Mouse (Mus musculus) intestine, embryonic 16.5 days (tissue): Measurements from ENCODE around the gene Srl. TPM values are rescaled to one million over a fixed set of nuclear protein-coding genes. Genes with fewer than 3 reads are reported as not detected.
"Not testable (repeated sequence)": the region's sequence is repeated elsewhere in the genome, so short reads cannot be mapped to it uniquely, and the experiment has no call there.

Experiments
- ATAC-seq: fragments of 200-750 bp; cut with Nextera tagmentation; 2 replicates; pipeline ENCODE4 v1.8.0; 2017; ENCODE audit warnings: moderate TSS enrichment, moderate library complexity
- H3K27ac ChIP-seq: fragments of 300-500 bp; sonication (generic); 2 replicates; pipeline ENCODE4 v1.5.1; 2014; ENCODE audit warnings: mild to moderate bottlenecking, low read length
- H3K27me3 ChIP-seq: fragments of 300-500 bp; sonication (generic); replicated peaks from 2 replicates; pipeline ENCODE4 v1.6.1; 2014; ENCODE audit warnings: low read length, control low read depth, mixed read lengths; ENCODE audit not compliant: control insufficient read depth, insufficient read depth
- H3K36me3 ChIP-seq: fragments of 300-500 bp; sonication (generic); 2 replicates; pipeline ENCODE4 v1.6.1; 2014; ENCODE audit warnings: low read length, control low read depth; ENCODE audit not compliant: control insufficient read depth, insufficient read depth
- H3K4me1 ChIP-seq: fragments of 300-500 bp; sonication (generic); 2 replicates; pipeline ENCODE4 v1.6.1; 2014; ENCODE audit warnings: low read length, control low read depth, mixed read lengths; ENCODE audit not compliant: control insufficient read depth, insufficient read depth
- H3K4me2 ChIP-seq: fragments of 300-500 bp; sonication (generic); 2 replicates; pipeline ENCODE4 v1.6.1; 2014; ENCODE audit warnings: low read depth, low read length, control low read depth
- H3K4me3 ChIP-seq: fragments of 300-500 bp; sonication (generic); 2 replicates; pipeline ENCODE4 v1.5.1; 2014; ENCODE audit warnings: mild to moderate bottlenecking, low read length
- H3K9ac ChIP-seq: fragments of 300-500 bp; sonication (generic); 2 replicates; pipeline ENCODE4 v1.6.1; 2014; ENCODE audit warnings: low read depth, low read length
- H3K9me3 ChIP-seq: fragments of 300-500 bp; sonication (generic); 2 replicates; pipeline ENCODE4 v1.6.1; 2016; ENCODE audit warnings: low read length, control low read depth; ENCODE audit not compliant: control insufficient read depth
- WGBS: fragments of 180-500 bp; shearing (Covaris S2); extraction: QIAGEN DNeasy Blood & Tissue Kit; methylation state at CpG from one replicate; pipeline ENCODE4 v1.1.7; 2014; 5-methylcytosine and 5-hydroxymethylcytosine counted together
- polyA plus RNA-seq: library from polyadenylated mRNA; unstranded; fragments of >200 nt; fragmentation: Nextera tagmentation; extraction: Ambion mirVana; gene quantifications from 2 replicates; pipeline ENCODE4 v1.2.1, GENCODE M21; 2015

Gene Srl
- polyA plus RNA-seq, 1 experiment from 2014 or later = 8.5 TPM

- Histone ChIP-seq H3K9ac (no peak overlapping the region), H3K36me3 (no peaks in the 10 kb centered on the region), H3K27me3 (no peaks in the 10 kb centered on the region), H3K4me3 (no peak overlapping the region), H3K4me1 (0 out of 2 replicates have a peak, but pooled peaks cover 3% of the 10 kb centered on the region), H3K27ac (no peak overlapping the region), H3K9me3 (no peaks in the 10 kb centered on the region), H3K4me2 (no peak overlapping the region)
- 79% methylated on average over 8 of the region's 9 CpGs for WGBS
- ATAC-seq = no peak
Observed at GRCm38 (mm10) chr16:4544845-4545244, 3.2 kb upstream of the Srl start.

- Histone ChIP-seq H3K9ac (no peak overlapping the region), H3K27ac (no peak overlapping the region), H3K4me1 (0 out of 2 replicates have a peak, but pooled peaks cover 3% of the 10 kb centered on the region), H3K4me2 (no peak overlapping the region), H3K4me3 (no peak overlapping the region), H3K9me3 (no peaks in the 10 kb centered on the region), H3K36me3 (no peaks in the 10 kb centered on the region), H3K27me3 (no peaks in the 10 kb centered on the region)
- WGBS = 80% methylated on average over 3 of the region's 3 CpGs
- no peak for ATAC-seq
Observed at GRCm38 (mm10) chr16:4543266-4543665, 1.6 kb upstream of the Srl start.

DNA sequence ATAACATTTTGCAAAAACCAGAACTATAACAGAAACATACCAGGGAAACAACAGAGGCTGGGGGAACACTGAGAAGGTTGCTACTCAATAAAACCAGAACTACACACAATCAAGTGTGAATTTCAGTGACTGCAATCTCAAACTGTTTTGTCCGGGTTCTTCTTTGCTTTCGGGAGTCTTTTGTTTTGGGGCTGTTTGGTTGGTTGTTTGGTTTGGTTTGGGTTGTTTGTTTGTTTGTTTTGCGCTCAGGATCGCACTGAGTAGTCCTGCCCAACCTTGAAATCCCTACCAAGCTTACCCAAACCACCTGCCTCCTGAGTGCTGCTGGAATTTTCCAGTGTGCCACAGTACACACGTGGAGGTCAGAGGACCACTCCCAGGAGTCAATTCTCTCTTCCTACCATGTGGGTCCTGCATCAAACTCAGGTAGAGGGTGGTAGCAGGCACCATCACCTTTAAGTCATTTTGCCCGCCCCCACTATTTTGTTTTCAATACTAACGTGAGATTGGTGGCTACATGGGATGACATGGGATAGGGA lies 689 bp upstream of the Srl start:
- ATAC-seq = peak; percentile 14; the same call in 1 of the 2 replicates
- H3K27me3 ChIP-seq = no peaks in the 10 kb centered on the region
- no peak overlapping the region for H3K27ac ChIP-seq
- peak overlapping the region; percentile 35; the same call in 1 of the 2 replicates for H3K4me2 ChIP-seq
- no peaks in the 10 kb centered on the region for H3K9me3 ChIP-seq
- 38% methylated on average over 7 of the region's 7 CpGs for WGBS
- no peaks in the 10 kb centered on the region for H3K36me3 ChIP-seq
- H3K9ac ChIP-seq = 0 out of 2 replicates have a peak overlapping the region, but pooled peaks have one; percentile 51
- 0 out of 2 replicates have a peak overlapping the region, but pooled peaks have one; percentile 21 for H3K4me3 ChIP-seq
- 0 out of 2 replicates have a peak, but pooled peaks cover 3% of the 10 kb centered on the region for H3K4me1 ChIP-seq

- Histone ChIP-seq H3K9me3 (no peaks in the 10 kb centered on the region), H3K4me3 (peak overlapping the region; percentile 55), H3K4me1 (0 out of 2 replicates have a peak, but pooled peaks cover 3% of the 10 kb centered on the region), H3K27me3 (no peaks in the 10 kb centered on the region), H3K27ac (no peak overlapping the region), H3K9ac (peak overlapping the region; percentile 62; the same call in 1 of the 2 replicates), H3K4me2 (peak overlapping the region; percentile 68), H3K36me3 (no peaks in the 10 kb centered on the region)
- ATAC-seq = no peak
- 61% methylated on average over 4 of the region's 4 CpGs for WGBS
Observed at GRCm38 (mm10) chr16:4541033-4541432, 583 bp downstream of the Srl start.

GRCm38 (mm10) chr16:4540064-4540775 lies 1.4 kb downstream of the Srl start:
- H3K4me1 ChIP-seq = 0 out of 2 replicates have a peak, but pooled peaks cover 3% of the 10 kb centered on the region
- H3K27ac ChIP-seq = no peak overlapping the region
- no peaks in the 10 kb centered on the region for H3K9me3 ChIP-seq
- H3K27me3 ChIP-seq = no peaks in the 10 kb centered on the region
- no peak overlapping the region for H3K9ac ChIP-seq
- H3K4me2 ChIP-seq = no peak overlapping the region
- 87% methylated on average over 12 of the region's 12 CpGs for WGBS
- H3K36me3 ChIP-seq = no peaks in the 10 kb centered on the region
- ATAC-seq = no peak
- no peak overlapping the region for H3K4me3 ChIP-seq

GRCm38 (mm10) chr16:4539521-4539920 lies 2.1 kb downstream of the Srl start:
- no peak for ATAC-seq
- no peak overlapping the region for H3K4me3 ChIP-seq

GRCm38 (mm10) chr16:4537616-4538358 lies 3.8 kb downstream of the Srl start:
- 49% methylated on average over 3 of the region's 3 CpGs for WGBS
- Histone ChIP-seq H3K9me3 (no peaks in the 10 kb centered on the region), H3K27ac (no peak overlapping the region), H3K9ac (no peak overlapping the region), H3K4me3 (no peak overlapping the region), H3K27me3 (no peaks in the 10 kb centered on the region), H3K36me3 (no peaks in the 10 kb centered on the region), H3K4me2 (no peak overlapping the region), H3K4me1 (0 out of 2 replicates have a peak, but pooled peaks cover 3% of the 10 kb centered on the region)
- ATAC-seq = no peak

More at GRCm38 (mm10) chr16:4539521-4539920, 2.1 kb downstream of the Srl start:
- H3K27me3 ChIP-seq = no peaks in the 10 kb centered on the region
- H3K9me3 ChIP-seq = no peaks in the 10 kb centered on the region
- no peak overlapping the region for H3K4me2 ChIP-seq
- H3K27ac ChIP-seq = no peak overlapping the region
- 0 out of 2 replicates have a peak, but pooled peaks cover 3% of the 10 kb centered on the region for H3K4me1 ChIP-seq
- H3K36me3 ChIP-seq = no peaks in the 10 kb centered on the region
- no peak overlapping the region for H3K9ac ChIP-seq
- 80% methylated on average over 4 of the region's 4 CpGs for WGBS

DNA sequence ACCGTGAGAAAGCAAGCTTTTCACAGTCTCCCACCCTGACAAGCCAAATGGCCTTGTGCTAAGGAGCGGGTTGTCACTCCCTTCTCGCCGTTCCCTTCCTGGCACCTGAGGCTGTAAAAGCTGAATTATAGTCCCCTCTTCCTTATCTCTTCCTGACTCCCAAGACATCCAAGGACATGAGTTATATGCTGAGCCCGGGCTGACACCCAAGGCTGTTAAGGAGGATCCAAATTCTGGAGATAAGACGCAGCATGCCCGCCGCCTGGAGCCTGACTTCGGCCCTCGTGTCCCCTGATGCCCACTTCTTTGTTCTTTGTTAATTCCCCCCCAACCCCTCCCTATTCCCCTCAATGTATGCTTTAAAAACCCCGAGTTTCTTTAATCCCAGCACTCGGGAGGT lies 14.2 kb downstream of the Srl start:
- not testable (repeated sequence) for H3K9ac ChIP-seq, H3K36me3 ChIP-seq, H3K9me3 ChIP-seq, H3K27ac ChIP-seq, H3K4me1 ChIP-seq, H3K27me3 ChIP-seq, H3K4me2 ChIP-seq, H3K4me3 ChIP-seq, ATAC-seq
- 88% methylated on average over 12 of the region's 12 CpGs for WGBS

- Histone ChIP-seq H3K4me2 (no peak overlapping the region), H3K27ac (no peak overlapping the region), H3K4me3 (no peak overlapping the region), H3K36me3 (no peaks in the 10 kb centered on the region), H3K9me3 (no peaks in the 10 kb centered on the region), H3K4me1 (no peaks in the 10 kb centered on the region), H3K27me3 (no peaks in the 10 kb centered on the region), H3K9ac (no peak overlapping the region)
- WGBS = 77% methylated on average over 7 of the region's 7 CpGs
- no peak for ATAC-seq
Observed at GRCm38 (mm10) chr16:4523313-4524004, 18.2 kb downstream of the Srl start.
